Mouse (Mus musculus) hematopoietic stem cell, adult 5-6 weeks (primary cell): ENCODE data around the gene Shisa4. TPM values are rescaled to one million over a fixed set of nuclear protein-coding genes. Genes with fewer than 3 reads are reported as not detected.

Source experiments
- ATAC-seq, 2 experiments: fragments of 125-278 bp in 1 of 2; replicated peaks in 1 of 2; 2 replicates each; pipeline ENCODE4 v1.8.0; 2016 to 2017; ENCODE audit warnings: inconsistent platforms in 2 of 2, mild to moderate bottlenecking in 2 of 2, moderate number of reproducible peaks in 2 of 2, low read depth in 1 of 2, moderate TSS enrichment in 1 of 2; ENCODE audit not compliant: low FRiP score in 2 of 2, poor library complexity in 2 of 2, severe bottlenecking in 2 of 2, insufficient read depth in 1 of 2, low TSS enrichment in 1 of 2
- total RNA-seq: library from RNA; stranded (forward); fragments of 172-1452, 232-1000 nt; gene quantifications from 2 replicates; pipeline ENCODE4 v1.2.3, GENCODE M21; 2017

The Shisa4 gene
- total RNA-seq, 1 experiment from 2014 or later: not detected

DNA sequence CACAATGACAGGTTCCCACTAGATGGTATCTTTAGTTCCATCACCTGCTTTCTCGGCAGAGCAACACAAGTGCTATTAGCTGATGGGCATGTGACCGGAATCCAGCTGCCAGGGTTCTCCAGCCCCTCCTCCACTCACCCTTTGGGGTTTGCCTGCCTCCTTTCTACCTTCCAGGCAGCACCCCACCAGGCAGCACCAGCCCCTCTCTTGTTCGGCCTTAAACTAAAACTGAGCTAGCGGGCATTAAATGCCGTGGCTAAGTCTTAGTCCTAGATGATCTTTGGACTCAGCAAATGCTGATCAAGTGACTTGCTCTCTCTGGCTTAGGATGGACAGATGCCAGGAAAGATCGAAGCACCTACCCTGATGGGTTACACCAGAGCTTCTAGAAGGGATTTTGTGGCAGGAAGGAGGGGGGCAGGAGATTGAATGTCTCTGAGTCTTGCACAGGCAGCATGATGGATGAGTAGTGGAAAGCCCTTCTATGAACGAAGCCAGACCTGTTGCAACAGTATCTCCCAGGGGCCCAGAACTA lies 51.6 kb downstream of the Shisa4 start:
- ATAC-seq: no peak

Other genes starting within 250 kb of the Shisa4 start
- 78.6 and 80.0 TPM in 2 replicates for gene Ptpn7, start 242.5 kb downstream of the Shisa4 start, total RNA-seq
- 22.3 and 24.4 TPM in 2 replicates for gene Arl8a, start 228.4 kb downstream of the Shisa4 start, total RNA-seq
- not detected in 2 replicates for gene Gpr37l1, start 207.6 kb downstream of the Shisa4 start, total RNA-seq
- gene Elf3, start 116.7 kb downstream of the Shisa4 start, total RNA-seq: not detected in 2 replicates
- 31.6 and 57.2 TPM in 2 replicates for gene Rnpep, start 91.2 kb downstream of the Shisa4 start, total RNA-seq
- gene Timm17a, start 61.5 kb downstream of the Shisa4 start, total RNA-seq: 25.2 and 42.1 TPM in 2 replicates
- not detected in 2 replicates for gene Lmod1, start 50.4 kb downstream of the Shisa4 start, total RNA-seq
- gene Ipo9, start 55.3 kb upstream of the Shisa4 start, total RNA-seq: 36.1 and 61.9 TPM in 2 replicates
- gene Nav1, start 232.1 kb upstream of the Shisa4 start, total RNA-seq: 4.7 and 7.0 TPM in 2 replicates